Mouse (Mus musculus): Measurements from ENCODE around the gene Zkscan16.

Zkscan16 gene

DNA sequence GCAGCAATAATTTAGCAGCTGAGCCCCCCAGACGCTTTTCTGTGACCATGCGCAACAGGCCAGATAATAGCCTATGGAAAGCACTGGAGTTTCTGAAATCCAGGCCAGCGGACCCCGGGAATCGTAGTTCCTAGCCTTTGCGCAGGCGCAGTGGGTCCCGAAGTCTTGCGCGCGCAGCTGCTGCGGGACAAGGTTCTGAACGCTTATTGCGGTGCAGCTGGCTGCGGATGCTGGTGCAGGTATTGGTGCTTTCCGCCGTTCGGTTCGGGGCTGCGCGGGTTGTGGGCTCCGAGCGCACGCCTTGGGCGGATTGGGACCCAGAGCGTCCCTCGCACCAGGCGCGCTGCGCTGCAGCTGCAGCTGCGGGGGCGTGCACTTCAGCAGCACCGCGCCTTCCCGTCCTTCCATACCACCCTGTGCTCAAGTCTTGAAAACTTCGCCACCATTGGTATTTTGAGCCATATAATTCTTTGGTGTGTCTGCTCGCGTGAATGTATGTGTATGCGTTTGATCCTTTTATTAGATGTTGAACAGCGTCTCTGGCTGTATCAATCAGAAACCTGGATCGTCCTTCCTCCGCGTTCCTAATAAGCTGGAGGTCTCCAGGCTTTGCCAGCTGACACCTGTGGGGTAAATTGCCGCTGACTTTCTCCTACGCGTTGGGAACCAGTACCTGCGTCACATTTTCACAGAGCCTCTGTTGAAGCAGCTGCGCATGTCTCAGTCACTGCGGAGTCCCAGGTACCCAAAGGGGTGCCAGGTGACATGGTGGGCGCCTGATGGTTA is at the start of gene Zkscan16:
Gene Zkscan16, plus strand, starts transcription at position 209 of the 786 bp plus-strand sequence.
- in situ Hi-C loops (cut with MboI, MseI), result no loop called here

DNA sequence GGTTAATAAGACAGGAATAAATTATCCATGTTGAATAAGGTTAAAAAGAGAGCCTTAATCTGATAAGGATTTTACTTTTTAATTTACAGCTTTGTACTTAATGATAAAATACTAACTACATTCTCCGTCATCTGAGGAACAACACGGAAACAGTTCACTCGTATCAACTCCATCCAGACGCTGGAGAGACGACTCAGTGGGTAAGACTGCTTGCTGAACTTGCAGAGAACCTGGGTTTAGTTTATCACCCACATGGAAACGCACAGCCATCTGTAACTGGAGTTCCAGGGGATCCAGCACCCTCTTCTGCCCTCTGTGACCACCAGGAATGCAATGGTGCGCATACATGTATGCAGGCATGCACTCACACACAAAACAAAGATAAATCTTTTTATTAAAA is 49.0 kb upstream of the Zkscan16 start:
- in situ Hi-C loops (cut with MboI, MseI), result no loop called here

DNA sequence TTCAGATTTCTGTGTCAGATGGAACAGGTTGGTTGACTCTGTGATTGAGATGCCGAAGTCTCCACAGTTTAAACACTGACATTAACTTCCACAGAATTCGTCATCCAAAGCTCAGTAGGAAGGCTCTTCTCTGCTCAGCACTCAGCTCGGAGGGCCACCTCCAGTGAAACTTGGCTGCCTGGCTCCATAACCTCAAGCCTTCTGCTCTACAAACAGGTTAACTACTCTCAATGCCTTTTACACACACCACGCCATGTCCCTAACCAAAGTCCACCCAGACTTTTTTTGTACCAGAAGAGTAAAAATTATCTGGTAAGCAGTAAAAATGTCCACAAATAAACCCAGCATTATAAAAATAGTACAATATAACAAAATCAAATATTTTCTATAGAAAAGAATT is 46.0 kb upstream of the Zkscan16 start:
- in situ Hi-C loops (cut with MboI, MseI), result no loop called here

DNA sequence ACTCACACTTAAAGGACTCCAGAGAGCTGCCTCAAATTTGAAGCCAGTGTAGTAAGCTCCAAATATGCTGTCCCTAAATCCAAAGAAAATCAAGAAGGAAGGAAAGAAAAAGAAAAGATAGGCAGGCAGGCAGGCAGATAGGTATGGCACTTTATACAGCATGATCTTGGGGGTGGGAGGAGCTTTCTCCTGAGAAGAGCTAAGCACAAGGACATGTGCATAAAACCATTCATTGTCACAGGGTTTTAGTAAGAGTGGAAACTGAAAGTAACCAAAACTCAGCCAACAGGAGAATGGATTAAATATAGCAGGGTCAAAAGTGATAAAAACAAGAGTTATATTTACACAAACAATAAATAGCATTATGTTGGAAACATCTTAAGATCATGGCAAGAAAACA is 45.1 kb upstream of the Zkscan16 start:
- in situ Hi-C loops (cut with MboI, MseI), result no loop called here

DNA sequence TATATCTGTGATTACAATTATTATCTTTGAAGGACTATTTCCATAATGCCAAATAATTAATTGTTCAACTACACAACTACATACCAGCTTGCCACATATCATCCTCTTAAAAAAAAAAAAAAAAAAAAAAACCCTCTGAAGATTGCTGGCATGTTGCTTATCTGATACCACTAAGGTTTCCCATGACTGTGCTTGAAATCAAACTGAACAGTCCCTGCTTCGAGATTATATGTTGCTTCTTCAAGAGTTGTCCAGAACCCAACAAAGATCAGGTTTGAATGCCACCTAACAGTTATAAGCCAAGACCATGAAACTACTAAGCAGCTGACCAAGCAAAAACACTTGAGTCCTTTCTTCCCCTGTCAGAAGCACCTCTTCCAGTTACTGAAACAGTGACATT is 36.0 kb upstream of the Zkscan16 start:
- in situ Hi-C loops (cut with MboI, MseI), result no loop called here

DNA sequence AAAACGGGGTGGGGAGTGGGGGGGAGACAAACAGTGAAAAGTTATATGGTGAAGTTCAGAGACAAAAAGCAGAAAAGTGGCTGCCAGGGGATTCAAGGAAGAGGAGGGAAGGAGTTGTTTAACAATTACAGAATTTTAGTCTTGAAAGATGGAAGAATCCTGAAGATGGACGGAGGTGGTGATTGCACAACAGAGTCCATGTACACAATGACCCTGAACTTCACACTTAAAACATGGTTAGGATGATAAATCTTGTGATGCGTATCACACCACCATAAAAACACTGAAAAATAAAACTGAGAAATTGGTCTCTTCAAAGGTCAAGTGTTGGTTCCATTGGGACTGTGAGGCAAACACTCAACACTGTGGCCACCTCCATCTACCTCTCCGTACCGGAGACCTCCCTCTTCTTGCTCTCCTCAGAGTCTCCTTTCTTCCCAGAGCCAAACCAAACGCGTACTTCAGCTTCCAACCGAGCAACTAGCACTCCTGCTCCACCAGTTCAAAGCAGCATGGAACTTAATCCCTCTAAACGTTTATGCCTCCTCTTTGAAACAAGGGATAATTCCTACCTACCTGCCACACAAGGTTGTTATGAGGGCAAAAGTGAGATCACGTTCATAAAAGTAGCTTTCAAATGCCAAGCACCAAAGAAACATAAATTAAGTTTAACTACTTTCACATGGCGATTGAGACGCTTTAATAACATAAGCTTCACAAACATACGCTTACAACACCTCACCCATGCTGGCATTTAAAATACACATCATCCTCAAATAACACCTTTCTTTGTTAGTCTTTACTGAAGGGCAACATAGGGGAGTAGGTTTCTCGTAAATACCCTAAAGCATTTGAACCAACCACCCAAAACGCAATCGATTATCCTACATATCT is 33.0 kb upstream of the Zkscan16 start:
- in situ Hi-C loops (cut with MboI, MseI), result no loop called here

DNA sequence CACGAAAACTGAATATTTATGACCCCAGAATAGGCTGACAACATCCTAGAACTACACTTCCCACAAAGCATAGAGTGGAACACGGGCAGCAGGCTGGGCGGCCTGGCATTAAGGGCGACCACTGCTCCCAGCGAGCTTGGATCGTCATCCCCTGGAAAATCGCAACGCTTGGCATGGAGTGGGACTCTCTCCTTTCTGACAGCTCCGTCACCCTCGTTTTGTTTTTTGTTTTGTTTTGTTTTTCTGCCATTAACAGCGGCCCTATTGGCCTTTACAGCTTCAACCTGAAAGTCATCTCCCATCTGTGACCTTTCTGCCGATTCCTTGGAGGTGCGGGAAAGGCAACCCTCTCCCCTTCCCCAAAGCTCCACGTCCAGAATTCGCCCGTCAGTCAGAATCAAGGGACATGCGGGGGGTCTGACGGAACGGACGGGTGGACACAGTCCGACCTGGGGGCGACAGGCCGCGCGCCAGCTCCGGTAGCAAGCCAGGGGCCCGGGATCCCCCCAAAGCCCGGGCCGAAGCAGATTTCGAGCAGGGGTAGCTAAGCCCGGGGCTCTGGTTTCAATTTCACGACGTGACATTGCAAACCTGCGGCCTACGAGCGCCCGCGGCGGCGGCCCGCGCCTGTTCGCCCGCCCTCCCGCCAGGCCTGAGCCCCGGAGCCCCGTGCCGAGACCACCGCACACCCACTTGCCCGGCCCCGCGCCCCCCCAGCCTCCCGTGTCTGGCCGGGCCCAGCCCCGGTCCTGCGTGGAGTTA is 32.2 kb upstream of the Zkscan16 start:
- in situ Hi-C loops (cut with MboI, MseI), result no loop called here

DNA sequence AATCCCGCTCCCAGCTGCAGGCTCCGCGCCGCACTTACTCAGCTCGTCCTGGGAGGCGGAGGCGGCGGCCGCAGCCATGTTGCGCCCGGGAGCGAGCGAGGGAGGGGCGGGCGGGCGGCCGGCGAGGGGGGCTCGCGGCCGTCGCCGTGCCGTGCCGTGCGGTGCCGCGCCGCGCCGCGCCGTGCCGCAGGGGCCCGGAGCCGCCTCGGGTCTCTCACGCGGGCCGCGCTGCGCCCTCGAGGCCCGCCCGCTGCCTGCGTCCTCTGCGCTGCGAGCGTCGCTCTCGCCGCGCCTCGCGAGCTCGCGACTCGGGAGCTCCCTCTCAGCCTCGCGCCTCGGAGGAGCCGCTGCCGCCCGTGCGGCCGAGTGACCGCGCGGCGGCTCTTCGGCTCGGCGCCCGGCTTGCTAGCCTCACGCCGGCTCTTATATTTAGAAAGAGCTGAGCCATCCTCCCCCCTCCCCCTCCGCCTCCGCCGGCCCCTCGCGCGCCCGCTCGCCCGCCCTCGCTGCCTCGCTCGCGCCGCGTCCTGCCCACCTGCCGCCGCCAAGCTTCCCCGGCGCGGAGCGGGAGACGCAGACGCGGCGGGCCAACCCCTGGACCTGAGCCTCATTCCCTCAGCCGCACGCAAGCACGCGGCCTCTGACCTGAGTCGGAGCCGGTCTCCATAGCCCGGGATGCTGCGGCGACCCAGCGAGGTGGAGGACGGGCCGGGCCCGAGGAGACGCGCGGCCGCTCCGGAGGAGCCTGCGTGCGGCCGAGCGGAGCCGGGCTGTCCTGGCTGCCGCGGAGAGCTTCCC is 31.4 kb upstream of the Zkscan16 start:
- in situ Hi-C loops (cut with MboI, MseI), result no loop called here

DNA sequence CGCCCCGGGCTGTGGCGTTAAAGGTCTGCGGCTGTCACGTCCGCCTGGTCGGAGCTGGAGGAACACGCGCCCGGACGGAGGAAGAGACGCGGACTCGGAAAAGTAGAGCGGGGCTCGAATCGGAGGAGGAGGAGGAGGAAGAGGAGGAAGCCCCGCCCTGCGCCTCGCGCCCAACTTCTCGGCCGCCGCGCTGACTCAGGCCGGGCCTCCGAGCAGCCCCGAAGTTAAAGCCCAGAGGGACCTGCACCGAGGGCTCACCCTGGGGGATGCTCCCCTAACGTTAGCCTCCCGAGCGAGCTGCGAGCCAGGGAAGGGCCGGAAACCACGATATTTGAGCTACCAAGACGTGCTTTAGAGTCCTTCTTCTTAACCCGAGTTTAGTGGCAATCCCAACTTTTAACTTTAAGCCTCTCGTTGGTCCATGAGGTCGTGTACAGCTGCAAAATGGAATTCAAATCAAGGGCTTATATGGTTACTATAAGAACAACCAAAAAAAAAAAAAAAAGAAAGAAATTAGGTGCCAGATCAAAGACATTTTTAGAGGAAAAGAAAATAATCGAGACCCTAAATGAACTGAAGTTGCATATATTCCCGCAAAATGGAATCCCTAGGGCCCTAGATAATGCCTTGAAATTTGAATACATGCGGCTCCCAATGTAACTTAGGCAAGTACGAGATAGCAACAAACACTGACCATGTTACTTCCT is 30.6 kb upstream of the Zkscan16 start, which contains the start of gene Ecpas:
Gene Ecpas, minus strand, starts transcription at position 121 of the 707 bp plus-strand sequence.
- in situ Hi-C loops (cut with MboI, MseI), result no loop called here

DNA sequence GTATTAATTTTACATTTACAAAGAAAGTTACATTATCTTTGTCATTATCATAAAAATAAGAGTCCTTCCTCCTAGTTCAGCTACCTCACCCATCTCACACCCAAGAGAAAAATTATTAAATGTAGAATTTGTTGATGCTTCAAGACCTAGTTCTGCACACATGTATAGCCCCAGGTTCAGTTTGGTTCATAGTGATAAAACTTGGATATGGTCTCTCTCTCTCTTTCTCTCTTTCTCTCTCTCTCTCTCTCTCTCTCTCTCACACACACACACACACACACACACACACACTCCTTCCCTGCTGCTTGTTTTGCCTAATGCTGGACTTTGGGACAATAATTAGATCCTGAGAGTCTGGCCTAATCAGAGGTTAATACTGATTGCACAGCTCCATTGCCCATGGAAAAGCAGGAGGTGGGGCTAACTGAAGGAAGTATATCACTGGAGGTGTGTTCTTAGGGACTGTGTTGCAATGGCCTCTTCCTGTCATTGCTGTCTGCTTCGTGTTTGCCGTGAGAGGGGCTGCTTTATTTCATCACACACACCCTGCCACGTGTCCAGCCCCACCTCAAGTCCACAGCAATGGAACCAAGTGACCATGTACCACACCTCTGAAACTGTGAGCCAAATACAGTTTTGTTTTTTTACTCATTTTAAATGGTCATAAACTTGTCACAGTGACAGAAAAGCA is 29.9 kb upstream of the Zkscan16 start:
- in situ Hi-C loops (cut with MboI, MseI), result no loop called here

DNA sequence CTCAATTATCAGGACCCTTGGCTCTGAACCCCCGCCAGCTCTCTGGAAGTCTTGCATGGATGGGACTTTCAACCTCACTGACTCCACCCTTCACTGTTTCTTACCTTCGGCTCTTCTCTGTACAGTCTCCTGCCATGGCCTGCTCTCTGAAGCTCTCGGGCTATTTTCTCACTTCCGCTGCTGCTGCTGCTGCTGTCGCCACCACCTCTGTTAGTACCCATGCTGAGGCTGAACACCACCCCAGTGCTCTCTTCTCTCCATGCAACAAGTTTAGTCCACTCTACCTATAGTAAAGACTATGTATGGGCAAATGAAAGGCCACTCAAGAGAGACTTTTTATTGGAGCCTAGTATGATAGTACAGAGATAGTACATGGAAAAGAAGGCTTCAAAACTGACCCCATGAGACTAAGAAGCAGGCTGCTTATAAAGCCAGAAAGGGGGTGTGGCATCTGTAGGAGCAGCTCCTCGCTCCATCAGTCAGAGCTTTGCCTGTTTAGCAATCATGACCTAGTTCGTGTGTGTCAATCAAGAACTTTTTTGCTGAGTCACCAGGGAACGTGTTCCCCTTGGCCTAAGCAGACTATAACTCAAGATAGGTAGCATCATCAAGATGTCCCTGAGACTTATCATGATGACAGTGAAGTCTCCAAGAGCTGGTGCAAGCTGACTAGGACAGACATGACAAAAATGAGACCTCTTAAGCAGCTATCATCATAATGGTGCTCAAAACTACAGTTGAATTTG is 28.2 kb upstream of the Zkscan16 start:
- in situ Hi-C loops (cut with MboI, MseI), result no loop called here

DNA sequence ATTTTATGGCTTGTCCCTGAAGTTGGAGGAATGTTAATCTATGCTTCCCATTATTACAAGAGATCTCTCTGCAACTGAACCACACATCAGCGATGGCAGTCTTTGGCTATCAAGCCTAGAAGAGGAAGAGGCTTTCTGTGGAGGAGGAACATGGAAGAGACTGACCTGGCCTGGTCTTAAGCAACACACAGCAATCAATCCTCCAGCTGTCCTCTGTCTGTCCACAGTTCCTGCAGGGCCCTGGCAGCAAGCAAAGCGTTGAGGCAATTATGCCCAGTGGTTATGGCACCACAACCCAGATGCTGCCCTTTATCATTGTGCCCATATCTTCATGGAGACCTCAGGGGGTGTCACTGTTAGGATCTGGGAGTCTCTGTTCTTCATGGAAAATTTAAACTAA is 19.5 kb upstream of the Zkscan16 start:
- in situ Hi-C loops (cut with MboI, MseI), result no loop called here

DNA sequence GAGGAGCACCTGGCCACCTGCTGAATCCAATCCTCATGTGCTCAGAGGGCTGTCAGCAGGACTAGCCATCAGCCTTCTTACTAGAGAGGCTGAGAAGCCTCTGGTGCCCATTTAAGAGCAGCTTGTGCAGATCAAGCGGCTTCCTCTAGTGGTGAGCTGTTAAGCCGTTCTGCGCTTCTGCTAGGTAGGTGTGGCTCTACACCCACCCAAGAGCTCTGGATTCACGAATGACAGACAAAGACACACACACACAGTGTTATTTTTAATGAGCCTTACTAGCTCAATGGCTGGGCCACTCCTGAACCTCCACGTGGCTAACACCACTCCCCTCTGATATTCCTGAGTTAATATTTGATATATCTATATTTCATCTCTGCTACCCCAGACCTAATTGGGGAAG is 17.8 kb upstream of the Zkscan16 start:
- in situ Hi-C loops (cut with MboI, MseI), result no loop called here

DNA sequence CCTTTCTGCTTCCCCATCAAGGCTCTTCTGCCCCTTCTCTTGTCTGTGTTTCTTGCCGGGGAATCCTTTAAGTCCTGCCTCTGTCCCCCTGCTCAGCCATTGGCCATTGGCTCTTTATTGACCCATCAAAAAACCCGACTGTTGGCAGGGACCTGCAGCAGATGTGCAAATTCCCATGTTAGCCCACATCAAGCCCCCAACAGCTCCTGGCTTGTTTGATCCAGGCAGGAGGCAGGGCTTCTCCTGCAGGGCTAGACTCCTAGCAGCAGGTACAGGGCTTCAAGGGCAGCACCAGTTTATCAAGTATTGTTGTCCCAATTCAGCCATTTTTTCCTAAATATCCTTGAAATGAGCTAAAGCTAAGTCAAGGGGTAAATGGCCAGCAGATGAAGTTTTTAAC is 17.3 kb upstream of the Zkscan16 start:
- in situ Hi-C loops (cut with MboI, MseI), result no loop called here

DNA sequence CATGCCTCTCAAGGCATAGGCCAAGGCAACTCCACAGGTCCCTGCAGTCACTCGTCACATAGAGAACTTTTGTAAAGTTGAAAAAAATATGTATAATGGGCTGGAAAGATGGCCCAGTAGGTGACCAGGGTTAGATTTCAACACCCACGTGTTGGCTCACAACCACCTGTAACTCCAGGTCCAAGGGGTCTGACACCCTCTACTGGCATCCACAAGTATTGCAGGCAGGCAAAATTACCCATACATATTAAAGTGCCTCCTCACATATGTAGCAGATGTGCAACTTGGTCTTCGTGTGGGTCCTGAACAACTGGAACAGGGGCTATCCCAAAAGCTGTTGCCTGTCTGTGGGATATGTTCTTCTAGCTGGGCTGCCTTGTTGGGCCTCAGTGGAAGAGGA is 15.8 kb upstream of the Zkscan16 start:
- in situ Hi-C loops (cut with MboI, MseI), result no loop called here

DNA sequence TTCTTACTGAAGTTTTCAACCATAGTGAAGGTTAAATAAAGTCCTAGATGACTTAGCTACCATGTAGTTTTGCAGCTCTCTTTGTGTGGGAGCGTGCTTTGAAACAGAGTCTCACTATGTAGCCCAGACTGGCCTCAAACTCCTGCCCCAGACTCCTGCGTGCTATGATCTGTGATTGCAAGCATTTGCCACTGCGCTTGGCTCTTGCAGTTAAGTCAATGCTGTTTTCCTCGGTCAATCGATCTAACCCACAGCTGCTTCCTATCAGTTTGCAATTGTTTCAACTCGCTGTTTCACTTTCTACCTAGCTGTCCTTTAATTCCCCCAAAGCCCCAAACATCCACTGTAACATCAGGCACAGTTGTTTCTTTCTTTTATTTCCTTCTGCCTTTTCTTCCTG is 10.9 kb upstream of the Zkscan16 start:
- in situ Hi-C loops (cut with MboI, MseI), result no loop called here

DNA sequence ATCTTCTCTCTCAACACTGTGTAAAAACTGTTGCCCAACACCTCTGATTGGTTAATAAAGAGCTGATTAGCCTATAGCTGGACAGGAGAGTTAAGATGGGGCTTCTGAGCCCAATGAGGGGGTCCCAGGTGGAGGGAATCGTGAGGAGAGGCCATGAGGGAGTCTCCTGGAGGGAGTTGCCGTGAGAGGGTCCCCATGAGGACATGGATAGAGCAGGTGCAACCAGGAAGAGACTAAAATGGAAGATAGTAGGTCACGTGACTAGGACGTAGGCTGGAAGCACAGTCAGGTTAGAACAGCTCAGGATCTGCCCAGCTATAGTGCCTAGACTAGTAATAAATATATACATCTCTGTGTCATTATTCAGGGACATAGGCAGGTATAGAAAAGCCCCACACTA is 9.1 kb upstream of the Zkscan16 start:
- in situ Hi-C loops (cut with MboI, MseI), result no loop called here

DNA sequence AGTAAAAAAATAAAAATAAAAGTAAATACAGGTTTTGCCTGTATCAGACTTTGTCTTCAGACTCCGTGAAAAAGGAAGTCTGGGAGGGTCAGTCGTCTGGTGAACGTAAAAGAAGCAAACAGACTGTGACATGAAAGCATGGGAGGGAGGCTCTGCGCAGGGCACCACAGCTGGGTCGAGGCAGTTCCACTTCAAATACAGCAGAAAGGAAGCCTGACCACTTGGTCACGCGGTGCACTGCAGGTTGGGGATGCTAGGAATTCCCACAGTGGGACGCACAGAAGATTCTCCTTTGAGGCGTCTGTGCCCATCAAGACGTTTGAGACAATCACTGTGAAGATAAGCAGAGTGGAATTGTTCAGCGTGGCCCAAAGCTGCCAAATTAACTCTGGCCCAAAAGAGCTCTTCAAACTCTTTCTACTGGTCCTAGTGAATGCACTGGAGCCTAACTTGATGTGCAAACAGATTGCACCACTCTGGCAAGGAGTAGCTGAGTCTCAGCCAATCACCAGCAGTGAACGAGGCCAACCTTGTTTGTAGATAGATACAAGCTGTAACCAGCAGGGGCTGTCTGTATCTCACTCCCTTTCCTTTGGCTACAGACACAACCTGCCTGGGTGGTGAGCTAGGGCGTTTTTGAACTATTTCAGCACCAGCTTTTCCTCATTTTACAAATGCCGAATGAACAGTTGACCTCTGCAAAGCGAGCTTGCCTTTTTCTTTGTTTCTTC is 8.5 kb upstream of the Zkscan16 start:
- in situ Hi-C loops (cut with MboI, MseI), result no loop called here

DNA sequence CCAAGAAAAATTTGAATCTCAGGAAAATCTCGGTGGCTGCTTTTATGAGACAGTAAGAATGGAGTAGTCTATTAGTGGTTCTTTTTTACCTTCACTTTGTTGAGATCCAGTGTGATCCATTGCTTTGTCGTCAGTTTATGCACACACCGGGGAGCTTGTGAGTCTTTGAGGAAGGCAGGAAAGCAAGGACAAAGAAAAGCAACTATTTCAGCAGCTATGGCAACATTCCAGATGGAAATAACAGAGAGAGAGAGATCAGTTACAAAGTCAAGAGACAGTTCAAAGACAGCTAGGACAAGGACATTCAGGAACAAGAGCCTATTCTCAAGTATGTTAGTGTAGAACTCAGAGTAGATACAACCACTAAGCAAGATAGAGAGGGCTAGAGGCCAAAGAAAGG is 7.6 kb upstream of the Zkscan16 start:
- in situ Hi-C loops (cut with MboI, MseI), result no loop called here

Data from T-helper 2 cell (primary cell).